Mouse (Mus musculus) heart, postnatal 25 days (tissue): ENCODE results near the gene Cnnm1. TPM values are rescaled to one million over a fixed set of nuclear protein-coding genes. Genes with fewer than 3 reads are reported as not detected.
A peak's percentile ranks its signal among the peaks of the same experiment; 100 is the strongest.
"Not testable (repeated sequence)": the region's sequence is repeated elsewhere in the genome, so short reads cannot be mapped to it uniquely, and the experiment has no call there.

Source experiments
- DNase-seq: peaks from one replicate; pipeline ENCODE4 v3.0.0; 2022; ENCODE audit warnings: low spot score
- intact Hi-C: fragments of 180-260 bp; cut with DNase I; formaldehyde crosslinking; loops from one replicate; pipeline ENCODE4 v1.15.1; 2025
- total RNA-seq, 2 experiments: library from RNA; stranded (reverse); gene quantifications; 2 replicates each; pipeline ENCODE4 v1.2.3; 2021

The Cnnm1 gene
- total RNA-seq, 2 experiments from 2014 or later = 0.06 to 0.08 TPM

DNA sequence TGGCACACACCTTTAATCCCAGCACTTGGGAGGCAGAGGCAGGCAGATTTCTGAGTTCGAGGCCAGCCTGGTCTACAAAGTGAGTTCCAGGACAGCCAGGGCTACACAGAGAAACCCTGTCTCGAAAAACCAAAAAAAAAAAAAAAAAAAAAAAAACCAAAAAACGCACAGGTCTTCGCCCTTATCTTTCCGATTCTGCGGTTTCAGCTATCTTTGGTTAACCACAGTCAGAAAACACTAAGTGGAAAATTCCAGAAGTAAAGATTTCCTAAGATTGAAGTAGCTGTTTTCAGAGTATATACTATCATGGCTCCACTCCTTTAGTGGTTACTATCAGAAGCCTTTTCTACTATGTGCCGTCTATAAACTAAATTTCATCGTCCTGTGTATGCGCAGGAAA is 63.4 kb downstream of the Cnnm1 start:
- DNase-seq, intact Hi-C loops: not testable (repeated sequence)

DNA sequence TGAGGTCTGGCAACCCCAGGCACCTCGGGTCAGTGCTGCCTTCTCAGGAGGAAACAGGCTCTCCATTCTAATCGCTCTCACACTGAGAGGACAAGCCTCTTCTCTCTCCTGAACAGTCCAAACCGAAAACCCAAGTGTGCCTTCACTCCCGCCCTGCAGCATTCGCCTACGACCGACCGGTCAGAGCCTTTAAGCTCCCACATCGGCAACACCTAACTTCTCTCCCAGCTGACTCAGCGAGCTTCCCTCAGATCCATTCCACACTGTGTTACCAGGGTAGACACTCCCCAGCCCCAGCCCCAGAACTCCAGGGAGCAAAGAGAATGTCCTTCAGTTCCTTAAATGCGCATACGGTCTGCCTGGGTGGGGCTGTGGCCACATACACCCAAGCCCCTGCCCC is 65.2 kb downstream of the Cnnm1 start:
- intact Hi-C loops = no loop called here
- DNase-seq = no peak

DNA sequence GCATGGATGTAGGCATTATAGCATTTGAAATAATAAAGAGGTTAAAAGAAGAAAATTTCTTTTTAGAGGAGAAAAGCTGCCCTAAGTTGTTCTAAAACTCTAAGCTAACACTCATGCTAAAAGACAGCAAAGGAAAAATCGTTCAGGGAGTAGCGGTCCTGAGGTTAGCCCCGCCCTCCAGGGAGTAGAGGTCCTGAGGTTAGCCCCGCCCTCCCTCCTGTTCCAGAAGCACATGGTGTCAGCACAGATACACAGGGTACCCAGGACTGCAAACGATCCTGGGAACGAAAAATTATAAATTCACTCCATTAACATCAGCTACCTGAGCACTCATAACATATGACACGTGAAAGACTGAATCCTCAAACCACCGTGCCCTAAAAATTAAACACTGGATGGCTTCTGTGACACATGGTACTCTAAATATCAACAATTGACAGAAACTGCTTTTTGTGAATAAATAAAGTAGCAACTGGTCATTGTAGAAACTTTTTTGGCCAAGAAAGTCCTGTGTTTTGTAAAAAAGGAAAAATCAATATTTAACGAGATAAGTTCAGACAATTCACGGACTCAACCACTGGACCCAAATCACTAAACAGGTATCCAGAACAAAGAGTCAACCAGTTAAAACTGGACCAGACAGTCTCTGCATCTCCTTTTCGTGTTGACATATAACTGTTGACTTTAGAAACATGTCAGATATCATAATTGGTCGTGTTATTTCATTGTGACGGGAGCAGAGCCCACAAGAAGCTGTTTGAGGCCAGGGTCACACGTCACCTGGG is 70.4 kb downstream of the Cnnm1 start:
- no peak for DNase-seq
- intact Hi-C loops = no loop called here

DNA sequence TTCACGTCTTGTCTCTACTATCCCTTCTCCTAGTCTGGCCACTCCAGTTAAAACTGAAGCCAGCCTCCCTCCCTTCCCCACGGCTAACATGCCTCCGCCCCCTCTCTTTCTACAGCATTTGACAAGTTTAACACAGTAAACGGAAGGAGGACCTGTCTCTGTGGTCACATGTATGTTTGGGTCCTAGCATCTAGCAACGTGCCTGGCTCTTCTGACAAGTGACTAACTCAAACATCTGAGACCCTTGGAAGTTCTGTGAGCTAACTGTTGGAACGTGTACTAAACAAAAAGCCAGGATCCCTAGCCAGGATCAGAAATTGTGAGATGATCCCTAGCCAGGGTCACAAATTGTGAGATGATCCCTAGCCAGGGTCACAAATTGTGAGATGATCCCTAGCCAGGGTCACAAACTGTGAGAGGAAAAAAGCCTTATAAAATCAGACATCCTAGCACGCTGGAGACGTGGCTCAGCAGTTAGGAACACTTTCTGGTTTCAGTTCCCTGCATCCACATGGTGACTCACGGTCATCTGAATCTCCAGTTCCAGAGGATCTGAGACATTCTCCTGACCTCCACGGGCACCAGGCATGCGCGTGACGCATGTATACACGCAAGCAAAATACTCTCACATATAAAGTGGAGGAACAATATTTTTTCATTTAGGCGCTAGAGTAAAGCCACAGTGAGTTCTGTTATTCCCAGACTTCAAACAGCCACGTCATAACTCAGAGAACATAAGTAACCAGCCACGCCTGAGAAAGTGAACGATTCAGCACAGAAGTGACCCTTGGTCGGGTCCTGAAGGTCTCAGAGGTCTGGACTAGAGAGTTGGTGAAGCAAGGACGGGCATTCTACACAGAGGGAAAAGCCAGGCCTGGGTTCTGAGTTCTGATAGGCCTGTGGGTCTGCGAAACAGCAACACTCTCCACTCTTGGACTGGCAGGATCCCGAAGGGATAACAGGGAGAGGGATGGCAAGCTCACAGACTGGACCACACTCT is 71.7 kb downstream of the Cnnm1 start:
- intact Hi-C loops = no loop called here
- no peak for DNase-seq

DNA sequence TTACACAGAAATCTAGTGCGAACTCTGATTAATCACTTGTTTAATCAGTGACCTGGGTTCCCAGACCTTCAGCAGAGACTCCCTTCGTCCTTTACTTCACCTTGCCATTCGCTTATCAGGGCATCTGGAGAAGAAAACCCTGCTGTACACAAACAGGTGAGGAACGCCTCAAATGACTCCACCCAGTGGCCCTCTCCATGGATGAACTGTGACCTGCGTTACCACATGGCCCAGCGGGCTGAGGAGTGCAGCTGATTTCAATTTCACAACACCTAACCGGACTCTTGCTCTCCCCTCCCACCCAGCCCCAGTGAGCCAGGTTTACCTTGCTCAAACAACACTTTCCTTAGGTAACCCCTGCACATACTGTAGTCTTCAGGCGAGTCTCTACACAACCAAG is 73.6 kb downstream of the Cnnm1 start:
- DNase-seq = no peak
- intact Hi-C loops = no loop called here

DNA sequence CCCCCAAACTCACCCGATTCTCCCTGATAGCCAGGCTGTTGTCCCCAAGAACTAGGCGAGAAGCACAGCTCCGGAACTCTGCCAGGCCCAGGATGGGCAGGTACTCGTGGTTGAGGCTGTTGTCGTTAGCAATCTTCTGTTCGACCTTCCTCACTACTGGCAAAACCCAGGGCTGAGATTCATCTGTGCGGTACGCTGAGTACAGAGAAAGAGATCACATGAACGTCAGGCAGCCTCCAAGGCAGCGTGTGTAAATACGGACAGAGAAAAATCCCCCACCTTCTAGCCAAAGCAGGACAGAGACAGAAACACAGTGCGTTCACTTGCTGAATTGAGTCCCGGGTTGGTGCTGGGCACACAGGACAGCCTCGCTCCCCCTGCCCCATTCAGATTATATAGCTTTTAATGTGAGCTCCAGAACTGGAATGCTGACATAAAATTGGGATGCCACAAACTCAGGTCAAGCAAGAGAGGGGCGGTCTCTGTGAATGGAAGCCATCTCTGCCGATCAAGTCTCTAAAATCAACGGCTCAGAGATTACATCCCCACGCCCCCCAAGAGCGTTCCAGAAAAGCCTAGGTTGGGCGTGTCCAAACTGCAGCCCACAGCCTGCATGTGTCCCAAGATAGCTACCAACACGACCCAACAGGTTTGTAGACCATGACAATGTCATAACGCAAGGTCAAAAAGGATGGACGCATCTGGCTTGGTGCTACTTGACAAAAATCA is 75.6 kb downstream of the Cnnm1 start:
- intact Hi-C loops = no loop called here
- DNase-seq = no peak

DNA sequence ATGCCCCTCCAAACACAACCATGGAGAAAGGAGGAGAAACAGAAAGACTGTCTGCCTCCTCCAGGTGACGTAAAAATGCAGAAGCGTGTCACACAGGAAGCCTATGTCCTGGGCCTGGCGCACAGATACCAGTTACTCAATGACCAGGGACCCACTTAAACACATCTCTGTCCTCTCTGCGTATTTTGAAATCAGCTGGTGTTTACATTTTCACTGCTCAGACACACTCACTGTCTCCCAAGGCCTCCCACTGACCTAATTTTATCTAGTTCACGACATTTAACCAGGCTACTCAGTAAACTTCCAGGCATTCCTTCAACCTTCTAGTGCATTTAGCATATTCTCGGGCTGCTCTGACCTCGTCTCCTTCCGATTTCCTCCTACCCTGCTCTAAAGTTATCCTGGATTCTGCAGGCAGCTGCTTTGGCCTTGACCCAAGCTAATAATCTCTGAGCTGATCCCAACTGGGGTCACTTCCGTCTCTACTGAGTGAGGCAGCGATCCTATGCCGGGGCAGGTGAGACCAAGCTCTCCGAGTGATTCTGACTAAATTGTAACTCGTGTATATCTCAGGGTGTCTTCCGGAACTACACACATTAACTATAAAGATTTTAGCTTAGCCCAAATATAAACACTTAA is 76.3 kb downstream of the Cnnm1 start:
- DNase-seq = no peak
- intact Hi-C loops = no loop called here

DNA sequence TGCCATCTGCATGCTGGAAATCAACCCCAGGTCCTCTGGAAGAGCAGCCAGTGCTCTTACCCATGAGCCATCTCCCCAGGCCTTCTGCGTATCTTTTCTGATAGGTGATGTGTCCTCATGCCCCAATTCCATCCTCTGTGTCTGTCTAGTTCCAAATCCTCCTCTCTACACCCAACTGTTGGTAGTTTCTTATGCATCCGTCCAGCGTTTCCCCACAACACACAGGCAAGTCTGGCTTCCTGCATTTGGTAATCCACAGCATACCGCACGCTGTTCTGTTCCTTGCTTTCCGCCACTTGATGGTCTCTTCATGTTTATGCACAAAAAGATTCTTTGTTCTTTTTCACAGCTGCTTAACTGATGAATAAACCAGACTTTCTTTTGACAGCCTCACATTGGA is 77.1 kb downstream of the Cnnm1 start:
- no peak for DNase-seq
- intact Hi-C loops = no loop called here

DNA sequence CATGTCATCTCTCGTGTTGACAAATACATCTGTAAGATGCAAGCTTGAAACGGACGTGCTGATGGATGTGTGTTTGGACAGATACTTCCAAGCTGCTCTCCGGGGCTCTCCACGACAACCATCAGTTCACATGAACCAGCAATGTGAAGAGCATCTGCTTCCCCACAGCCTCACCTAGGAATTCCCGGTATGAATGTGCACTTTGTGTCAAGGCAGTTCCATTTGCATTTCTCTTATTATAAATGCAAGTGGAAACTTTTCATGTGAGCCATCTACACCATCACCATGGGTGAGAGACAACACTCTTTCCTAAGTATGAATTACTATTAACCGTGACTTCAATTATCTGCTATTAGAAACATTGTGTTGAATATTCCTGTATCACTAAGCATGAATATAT is 77.6 kb downstream of the Cnnm1 start:
- intact Hi-C loops = no loop called here
- DNase-seq = no peak

DNA sequence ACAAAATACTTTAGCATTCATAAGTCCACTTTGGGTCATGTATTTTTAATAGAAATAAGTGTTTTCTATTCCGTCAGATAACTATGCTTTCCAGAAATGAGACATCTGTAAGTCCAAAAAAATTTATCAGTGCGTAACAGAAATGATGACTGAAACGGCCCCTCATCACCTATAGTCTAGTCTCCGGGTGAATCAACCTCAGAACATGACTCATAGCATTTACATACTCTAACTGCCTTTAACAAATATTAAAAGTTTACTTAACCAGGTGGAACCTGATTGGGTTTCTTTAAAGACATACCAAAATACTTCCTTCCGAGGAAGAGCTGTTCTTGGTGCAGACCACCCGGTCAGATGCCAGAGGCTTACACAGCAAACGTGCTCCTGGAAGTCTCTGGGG is 78.0 kb downstream of the Cnnm1 start:
- intact Hi-C loops = no loop called here

DNA sequence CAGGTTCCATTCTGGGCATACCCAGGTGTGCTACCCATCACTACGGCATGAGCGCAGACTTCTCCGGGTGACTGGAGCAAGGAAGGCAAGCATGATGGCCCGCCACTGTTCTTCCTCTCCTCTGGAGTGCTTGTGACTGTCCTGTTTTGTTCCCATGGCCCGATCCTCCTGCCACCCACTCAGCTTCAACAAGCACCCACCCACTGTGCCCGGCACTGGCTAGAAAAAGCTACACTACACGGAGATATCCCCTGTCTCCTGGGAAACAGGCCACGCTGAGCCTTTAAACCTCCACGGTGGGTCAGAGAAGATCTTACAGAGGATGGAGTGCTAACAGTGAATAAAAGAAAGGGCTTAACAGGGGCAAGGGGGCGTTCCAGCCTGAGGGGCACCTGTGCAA is 79.0 kb downstream of the Cnnm1 start:
- intact Hi-C loops = no loop called here
- DNase-seq = no peak

More for the DNA sequence above, 78.0 kb downstream of the Cnnm1 start:
- no peak for DNase-seq

DNA sequence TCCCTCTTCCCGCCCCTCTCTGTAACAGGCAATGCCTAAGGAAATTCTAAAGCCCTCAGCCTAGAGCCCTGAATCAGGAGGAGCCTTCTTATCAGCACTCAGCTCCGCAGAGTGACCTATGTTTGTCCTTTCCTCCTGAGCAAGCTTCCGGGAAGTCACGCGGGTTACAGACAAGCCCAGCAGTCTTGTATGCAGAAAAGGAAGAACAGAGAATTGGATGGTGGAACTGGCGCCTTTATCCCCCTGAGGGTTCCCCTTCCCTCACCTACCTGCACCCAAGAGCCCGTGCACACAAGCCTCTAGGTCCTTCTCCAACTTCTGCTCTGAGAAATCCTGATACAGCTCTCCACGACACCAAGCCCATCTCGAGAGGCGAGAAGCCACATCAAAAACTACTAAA is 80.2 kb downstream of the Cnnm1 start:
- intact Hi-C loops = no loop called here
- DNase-seq = no peak

DNA sequence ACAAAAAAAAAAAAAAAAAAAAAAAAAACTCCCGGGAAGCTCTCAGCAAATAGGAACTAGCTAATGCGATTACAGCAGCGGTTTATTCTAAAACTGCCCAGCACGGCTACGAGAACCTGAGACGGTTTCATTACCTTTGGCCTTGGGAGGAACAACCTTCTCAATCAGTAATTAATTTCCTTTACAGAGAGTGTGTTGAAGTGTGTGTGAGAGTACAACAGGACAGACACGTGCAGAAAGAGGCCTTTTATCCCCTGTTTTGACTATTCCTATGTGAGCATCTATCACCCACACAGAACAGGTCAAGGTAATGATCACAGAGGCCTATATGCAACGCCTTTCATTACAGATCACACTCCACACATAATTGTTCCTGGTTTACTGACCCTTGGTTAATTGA is 81.1 kb downstream of the Cnnm1 start:
- no peak for DNase-seq
- intact Hi-C loops = no loop called here

DNA sequence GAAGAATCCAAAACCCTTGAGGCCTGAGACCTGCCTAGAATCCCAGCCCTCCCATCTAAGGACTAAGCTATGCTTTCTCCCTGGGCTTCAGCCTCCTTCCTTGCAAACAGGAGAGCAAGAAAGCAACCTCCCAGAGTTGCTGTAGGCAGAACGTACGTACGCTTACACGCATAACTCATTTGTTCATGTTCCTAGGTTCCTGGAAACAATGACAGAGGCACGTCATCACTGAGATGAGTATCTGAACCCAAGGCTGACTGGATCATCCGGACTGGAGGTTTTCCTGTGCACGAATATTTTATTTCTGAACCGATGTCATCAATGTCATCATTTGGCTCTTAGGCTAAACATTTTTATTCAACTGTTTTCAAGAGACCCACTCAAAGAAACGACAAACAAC is 81.8 kb downstream of the Cnnm1 start:
- intact Hi-C loops = no loop called here
- no peak for DNase-seq

DNA sequence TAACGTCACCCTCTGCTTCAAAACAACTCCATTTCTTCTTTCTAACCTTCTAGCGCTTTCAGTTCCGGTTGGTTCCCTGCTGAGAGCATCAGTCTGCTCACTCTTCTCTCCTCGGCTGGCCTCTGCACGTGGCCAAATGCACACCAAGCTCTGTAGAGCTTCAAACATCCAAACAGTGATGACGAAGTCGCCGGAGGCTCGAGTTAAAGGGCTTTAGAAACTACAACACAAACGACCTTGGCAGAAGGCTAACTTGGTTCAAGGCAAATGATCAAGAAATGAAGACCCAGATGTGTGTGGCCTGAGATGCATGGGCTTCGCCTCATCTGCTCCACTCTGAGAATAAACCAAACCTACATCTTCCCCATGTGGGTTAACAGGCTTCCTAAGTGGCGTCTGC is 83.3 kb downstream of the Cnnm1 start:
- intact Hi-C loops = no loop called here
- DNase-seq = no peak

DNA sequence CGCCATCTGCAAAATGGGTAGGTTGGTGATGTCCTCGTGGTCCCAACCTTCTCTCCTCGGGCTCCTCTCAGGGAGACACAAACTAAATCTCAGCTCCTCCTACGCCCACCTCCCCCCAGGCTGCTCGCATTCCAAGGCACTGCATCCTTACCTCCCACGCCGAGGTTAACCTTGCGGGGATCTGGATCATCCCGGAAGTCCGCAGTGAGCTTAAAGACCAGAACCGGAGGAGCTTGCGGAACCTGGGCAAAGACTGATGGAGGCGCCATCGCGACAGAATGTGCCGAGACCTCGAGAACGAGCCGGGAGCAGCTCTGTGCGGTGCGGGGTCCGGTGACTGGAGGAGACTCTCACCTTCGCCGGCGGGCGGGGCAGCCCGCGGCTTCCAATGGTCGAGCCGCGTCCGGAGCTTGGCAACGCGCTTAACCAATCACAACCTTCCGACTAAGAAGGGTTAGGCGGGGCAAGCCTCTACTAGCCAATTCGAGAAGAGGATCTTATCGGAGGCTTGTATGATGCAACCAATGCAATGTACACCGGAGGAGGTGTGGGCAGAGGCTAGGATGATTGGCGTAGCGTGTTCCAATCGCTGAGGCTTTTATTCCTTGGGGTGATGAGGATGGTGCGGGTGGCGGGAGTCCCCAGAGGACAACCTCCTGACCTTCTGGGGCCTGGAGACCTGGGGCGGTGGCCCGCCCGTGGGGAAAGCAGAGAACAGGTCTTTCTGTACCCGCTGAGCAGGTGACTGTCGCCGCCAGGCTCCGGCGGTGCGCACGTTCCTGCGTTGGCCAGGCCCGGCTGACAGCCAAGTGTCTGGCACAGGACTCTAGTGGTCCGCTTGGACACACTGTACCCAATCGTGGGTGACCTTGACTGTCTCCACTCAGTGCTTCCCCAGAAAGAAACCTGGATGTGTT is 84.2 kb downstream of the Cnnm1 start, which contains the start of gene Got1:
TSS of gene Got1 (minus strand) at position 419 of the 917 bp plus-strand sequence.
- intact Hi-C loops = no loop called here
- peak; percentile 93 for DNase-seq

DNA sequence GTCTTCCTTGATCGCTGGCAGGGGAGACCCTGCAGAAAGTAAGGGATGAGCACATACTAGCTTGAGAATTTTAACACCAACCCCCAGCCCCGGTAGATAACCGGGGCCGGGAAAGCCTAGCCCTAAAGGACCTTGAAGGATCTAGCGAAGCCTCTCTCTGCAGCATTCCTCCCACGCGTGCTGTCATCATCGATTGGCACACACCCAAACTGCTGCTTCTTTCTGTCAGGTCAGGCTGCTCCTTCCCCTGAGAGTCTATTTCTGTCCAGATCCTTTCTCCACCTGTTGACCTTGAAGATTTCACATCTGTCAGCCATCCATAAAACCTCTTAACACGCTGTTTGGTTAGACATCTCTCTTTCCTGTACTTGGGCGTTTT is 84.9 kb downstream of the Cnnm1 start:
- intact Hi-C loops = no loop called here

DNA sequence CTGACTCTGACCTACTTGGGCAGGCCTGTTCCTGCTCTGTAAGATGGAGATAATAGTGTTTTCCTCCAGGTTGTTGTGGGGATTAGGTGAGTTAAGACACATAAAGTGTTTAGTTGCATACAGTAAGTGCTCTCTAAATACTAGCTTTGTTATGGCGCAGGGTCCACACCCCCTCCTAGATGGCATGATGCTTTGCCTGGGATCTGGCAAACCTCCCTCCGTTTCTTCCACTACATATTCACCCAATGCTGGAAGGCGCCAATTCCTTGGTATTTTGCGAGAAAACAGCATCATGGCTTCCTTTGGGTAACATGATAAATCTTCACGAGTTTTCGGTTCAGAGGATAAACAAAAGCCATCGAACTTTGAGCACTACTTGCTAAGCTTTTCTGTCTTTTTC is 85.3 kb downstream of the Cnnm1 start:
- no peak for DNase-seq
- intact Hi-C loops = no loop called here

More for the DNA sequence above, 84.9 kb downstream of the Cnnm1 start:
- no peak for DNase-seq

DNA sequence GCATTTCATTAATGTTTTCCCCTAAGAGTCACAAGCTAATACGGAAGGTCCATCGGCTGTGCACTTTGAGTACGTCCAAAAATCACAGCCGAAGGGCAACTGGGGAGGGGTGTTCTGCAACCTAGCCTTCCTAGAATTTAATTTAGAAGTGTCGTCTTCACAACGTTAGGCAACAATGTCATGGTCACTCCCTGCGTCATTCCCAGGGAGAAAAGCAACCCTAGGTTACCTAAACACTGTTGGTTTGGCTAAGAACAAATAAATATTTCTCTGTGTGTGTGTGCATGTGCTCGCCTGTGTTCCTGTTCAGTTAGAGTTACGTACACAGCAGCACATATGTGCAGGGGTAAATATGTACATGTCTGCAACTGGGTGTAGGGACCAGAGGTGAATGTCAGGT is 85.8 kb downstream of the Cnnm1 start:
- intact Hi-C loops = no loop called here
- DNase-seq = no peak
